Mouse (Mus musculus) heart, embryonic 14.5 days (tissue): Measurements from ENCODE around the gene Nedd4. TPM values are rescaled to one million over a fixed set of nuclear protein-coding genes. Genes with fewer than 3 reads are reported as not detected.

Experiments used
- ATAC-seq: fragments of 200-750 bp; cut with Nextera tagmentation; 2 replicates; pipeline ENCODE4 v1.8.0; 2017; ENCODE audit warnings: low read depth, moderate TSS enrichment; ENCODE audit not compliant: insufficient number of reproducible peaks, insufficient read depth, low FRiP score
- H3K27ac ChIP-seq, 2 experiments: fragments of 200-500 bp in 1 of 2; fragments of 300-500 bp in 1 of 2; sonication (generic) in 1 of 2; replicated peaks in 1 of 2; 2 replicates each; pipeline ENCODE4 v1.5.1; 2012 to 2014; ENCODE audit warnings: low read depth in 2 of 2, low read length in 2 of 2, control low read depth in 1 of 2, mild to moderate bottlenecking in 1 of 2, mixed read lengths in 1 of 2; ENCODE audit not compliant: control insufficient read depth in 1 of 2, insufficient read depth in 1 of 2
- H3K27me3 ChIP-seq: fragments of 300-500 bp; sonication (generic); 2 replicates; pipeline ENCODE4 v1.6.1; 2014; ENCODE audit warnings: mild to moderate bottlenecking, low read length, control low read depth; ENCODE audit not compliant: control insufficient read depth, insufficient read depth
- H3K36me3 ChIP-seq: fragments of 300-500 bp; sonication (generic); 2 replicates; pipeline ENCODE4 v1.6.1; 2014; ENCODE audit warnings: mild to moderate bottlenecking, control low read depth, low read length, mixed read lengths; ENCODE audit not compliant: control insufficient read depth, insufficient read depth
- H3K4me1 ChIP-seq, 2 experiments: fragments of 200-500 bp in 1 of 2; fragments of 300-500 bp in 1 of 2; sonication (generic) in 1 of 2; 2 replicates each; pipeline ENCODE4 v1.6.1; 2012 to 2014; ENCODE audit warnings: low read length in 2 of 2, control low read depth in 1 of 2, mixed read lengths in 1 of 2; ENCODE audit not compliant: control insufficient read depth in 2 of 2, insufficient read depth in 2 of 2
- H3K4me2 ChIP-seq: fragments of 300-500 bp; sonication (generic); 2 replicates; pipeline ENCODE4 v1.6.1; 2014; ENCODE audit warnings: mild to moderate bottlenecking, low read length
- H3K4me3 ChIP-seq, 2 experiments: fragments of 200-500 bp in 1 of 2; fragments of 300-500 bp in 1 of 2; sonication (generic) in 1 of 2; 2 replicates each; pipeline ENCODE4 v1.5.1; 2012 to 2014; ENCODE audit warnings: low read length in 2 of 2, mild to moderate bottlenecking in 2 of 2, control low read depth in 1 of 2, low read depth in 1 of 2, moderate library complexity in 1 of 2; ENCODE audit not compliant: control insufficient read depth in 1 of 2, insufficient read depth in 1 of 2
- H3K9ac ChIP-seq: fragments of 300-500 bp; sonication (generic); 2 replicates; pipeline ENCODE4 v1.6.1; 2014; ENCODE audit warnings: mild to moderate bottlenecking, low read length
- H3K9me3 ChIP-seq: fragments of 300-500 bp; sonication (generic); 2 replicates; pipeline ENCODE4 v1.6.1; 2016; ENCODE audit warnings: low read length, control low read depth; ENCODE audit not compliant: control insufficient read depth
- WGBS: fragments of 180-500 bp; shearing (Covaris S2); extraction: QIAGEN DNeasy Blood & Tissue Kit; methylation state at CpG from one replicate; pipeline ENCODE4 v1.1.7; 2014; 5-methylcytosine and 5-hydroxymethylcytosine counted together
- polyA plus RNA-seq: library from polyadenylated mRNA; unstranded; fragments of >200 nt; fragmentation: Nextera tagmentation; extraction: Ambion mirVana; gene quantifications from 2 replicates; pipeline ENCODE4 v1.2.1, GENCODE M21; 2014

Nedd4 gene
- polyA plus RNA-seq, 1 experiment from 2014 or later, result 612 TPM

DNA sequence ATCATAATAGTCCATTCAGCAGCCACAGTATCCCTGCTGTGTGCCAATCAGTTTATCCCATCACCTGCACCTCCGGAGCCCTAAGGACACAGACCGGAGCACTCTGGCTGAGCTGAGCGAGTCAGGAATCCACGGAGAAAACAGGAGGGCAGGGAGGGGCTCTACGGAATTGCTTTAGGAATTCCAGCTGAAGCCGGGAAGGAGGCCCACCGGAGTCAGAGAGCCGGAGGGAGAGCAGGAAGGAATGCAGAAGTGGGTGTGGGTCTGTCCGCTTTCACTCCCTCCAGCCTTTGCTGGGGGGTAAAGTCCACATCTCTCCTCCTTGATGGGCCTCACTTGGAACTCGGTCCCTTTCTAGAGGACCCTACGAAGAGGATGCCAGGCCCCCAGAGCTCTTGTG is 116.9 kb downstream of the Nedd4 start:
- Histone ChIP-seq H3K27ac (no peak overlapping the region), H3K4me2 (no peak overlapping the region), H3K9ac (no peak overlapping the region), H3K4me1 (peaks cover 28 to 31% of the 10 kb centered on the region in 2 experiments), H3K4me3 (no peak overlapping the region), H3K9me3 (no peaks in the 10 kb centered on the region), H3K36me3 (no peaks in the 10 kb centered on the region), H3K27me3 (no peaks in the 10 kb centered on the region)
- 27% methylated on average over 11 of the region's 11 CpGs for WGBS
- no peak for ATAC-seq

DNA sequence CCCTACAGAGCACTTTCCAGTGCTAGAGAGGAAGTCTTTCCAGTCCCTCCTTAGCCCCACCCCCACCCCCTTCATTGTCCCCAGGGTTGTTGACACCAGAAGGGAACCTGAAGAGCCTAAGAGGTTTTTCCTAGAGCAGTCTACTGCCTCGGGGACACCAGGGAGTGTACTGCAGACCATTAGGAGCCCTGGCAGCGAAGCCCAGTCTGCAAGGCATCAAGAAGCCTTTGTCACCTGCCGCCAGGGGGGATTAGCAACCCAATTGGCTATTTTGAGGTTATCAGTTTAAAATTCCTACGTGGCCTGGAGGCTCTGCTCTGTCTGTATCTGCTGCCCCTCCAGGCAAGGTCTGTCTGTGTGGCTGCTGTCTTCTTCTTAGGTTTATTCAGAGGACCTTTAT is 117.6 kb downstream of the Nedd4 start:
- H3K9ac ChIP-seq, result no peak overlapping the region
- no peaks in the 10 kb centered on the region for H3K27me3 ChIP-seq
- H3K27ac ChIP-seq, result peak overlapping the region; percentile 43 to 75
- H3K4me2 ChIP-seq, result peak overlapping the region; percentile 58
- H3K9me3 ChIP-seq, result no peaks in the 10 kb centered on the region
- ATAC-seq, result 0 out of 2 replicates have a peak, but pooled peaks have one; percentile 27
- H3K4me3 ChIP-seq, result peak overlapping the region in 1 of 2 experiments; percentile 12; a peak in 1 of 4 replicates
- no peaks in the 10 kb centered on the region for H3K36me3 ChIP-seq
- H3K4me1 ChIP-seq, result peaks cover 28 to 31% of the 10 kb centered on the region in 2 experiments
- WGBS, result 6% methylated on average over 4 of the region's 4 CpGs

DNA sequence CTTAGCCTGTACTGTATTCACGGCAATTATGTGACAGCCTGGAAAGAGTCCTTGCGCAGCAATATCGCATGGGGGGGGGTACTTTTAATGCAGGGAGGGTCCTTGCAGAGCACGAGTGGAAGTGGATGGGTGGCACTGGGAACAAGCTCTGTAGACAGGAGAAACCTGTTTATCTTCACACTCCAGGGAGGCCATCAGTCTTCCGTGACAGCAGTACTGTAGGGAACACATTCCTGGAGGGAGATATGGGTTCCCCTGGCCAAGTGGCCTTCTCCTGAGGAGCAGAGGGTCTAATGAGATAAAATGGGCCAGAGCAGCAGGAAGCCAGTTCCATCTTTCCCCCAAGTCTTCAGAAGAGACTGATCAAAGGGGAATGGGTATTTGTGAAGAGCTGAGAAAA is 118.5 kb downstream of the Nedd4 start:
- Histone ChIP-seq H3K9me3 (no peaks in the 10 kb centered on the region), H3K27ac (peak overlapping the region; percentile 43 to 75; a peak in 3 of 4 replicates), H3K4me1 (peaks cover 28 to 31% of the 10 kb centered on the region in 2 experiments), H3K36me3 (no peaks in the 10 kb centered on the region), H3K4me3 (peak overlapping the region; percentile 0 to 12; a peak in 3 of 4 replicates), H3K27me3 (no peaks in the 10 kb centered on the region), H3K4me2 (peak overlapping the region; percentile 58), H3K9ac (peak overlapping the region; percentile 25; the same call in 1 of the 2 replicates)
- no peak for ATAC-seq
- WGBS, result 5% methylated on average over 5 of the region's 5 CpGs

DNA sequence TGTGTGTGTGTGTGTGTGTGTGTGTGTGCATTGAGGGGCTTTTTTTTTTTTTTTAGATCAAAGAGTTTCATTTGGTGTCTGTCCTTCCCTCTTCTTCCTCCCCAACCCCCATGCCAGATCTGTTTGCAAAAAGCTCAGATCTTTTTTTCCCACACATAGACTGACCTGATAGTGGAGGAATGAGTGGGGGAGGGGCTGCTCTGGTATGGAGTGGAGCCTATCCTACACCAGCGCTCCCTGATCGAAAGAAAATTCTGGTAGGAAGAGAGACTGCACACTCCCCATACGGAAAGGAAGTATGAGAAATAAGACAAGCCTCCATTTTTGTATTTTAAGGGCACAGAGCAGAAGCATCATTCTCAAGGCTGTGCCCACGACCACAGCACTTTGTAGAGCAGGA is 119.3 kb downstream of the Nedd4 start:
- Histone ChIP-seq H3K4me1 (peaks cover 28 to 31% of the 10 kb centered on the region in 2 experiments), H3K4me3 (no peak overlapping the region), H3K36me3 (no peaks in the 10 kb centered on the region), H3K9me3 (no peaks in the 10 kb centered on the region), H3K4me2 (peak overlapping the region; percentile 42), H3K27ac (peak overlapping the region; percentile 4 to 38; a peak in 1 of 4 replicates), H3K27me3 (no peaks in the 10 kb centered on the region), H3K9ac (no peak overlapping the region)
- peak; percentile 33; the same call in 1 of the 2 replicates for ATAC-seq
- WGBS, result 3% methylated on average over 4 of the region's 4 CpGs

- no peak overlapping the region for H3K4me2 ChIP-seq
- no peak overlapping the region for H3K4me3 ChIP-seq
- no peak overlapping the region for H3K9ac ChIP-seq
- H3K9me3 ChIP-seq, result no peaks in the 10 kb centered on the region
- no peaks in the 10 kb centered on the region for H3K36me3 ChIP-seq
- no peak for ATAC-seq
- H3K27me3 ChIP-seq, result no peaks in the 10 kb centered on the region
- 22% methylated on average over 8 of the region's 8 CpGs for WGBS
- H3K27ac ChIP-seq, result no peak overlapping the region
- H3K4me1 ChIP-seq, result peaks cover 28 to 31% of the 10 kb centered on the region in 2 experiments
These were observed 120.0 kb downstream of the Nedd4 start for GRCm38 (mm10) chr9:72782121-72782520.

GRCm38 (mm10) chr9:72787732-72788131 is 125.6 kb downstream of the Nedd4 start:
- 91% methylated on average over 1 of the region's 1 CpGs for WGBS

DNA sequence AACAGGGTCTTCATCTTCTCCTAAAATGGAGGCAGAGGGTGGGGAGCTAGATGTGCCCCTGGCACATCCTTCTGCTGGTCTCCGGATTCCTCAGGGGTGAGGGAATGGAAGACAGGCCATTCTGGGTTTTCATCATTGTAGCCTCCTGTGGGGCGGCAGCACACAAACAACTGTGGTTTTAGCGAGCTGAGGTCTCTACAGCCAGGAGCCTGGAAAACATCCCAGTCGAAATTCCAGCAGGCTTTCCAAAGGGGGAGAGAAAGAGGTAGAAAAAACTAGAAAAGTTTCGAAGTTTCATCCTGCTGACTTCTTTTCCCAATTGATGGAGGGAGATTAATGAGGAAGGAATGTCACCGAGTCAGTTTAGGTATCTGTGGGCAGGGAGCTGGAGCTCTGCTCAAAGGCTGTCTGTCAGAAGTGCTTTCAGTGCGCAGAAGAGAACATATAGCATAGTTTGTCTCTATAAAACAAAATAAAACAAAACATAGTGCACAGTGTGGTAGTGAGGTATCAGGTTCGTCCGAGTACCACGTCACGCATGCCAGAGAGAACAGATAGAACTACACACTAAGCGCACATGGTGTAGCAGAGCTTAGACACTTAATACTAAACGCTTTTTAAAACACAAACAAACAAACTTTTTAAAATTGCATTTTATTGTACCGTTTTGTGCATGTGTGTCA is 128.5 kb downstream of the Nedd4 start:
- H3K9ac ChIP-seq, result no peak overlapping the region
- peak overlapping the region; percentile 45; the same call in 1 of the 2 replicates for H3K4me2 ChIP-seq
- no peak for ATAC-seq
- peaks cover 5 to 17% of the 10 kb centered on the region in 2 experiments for H3K4me1 ChIP-seq
- no peak overlapping the region for H3K27ac ChIP-seq
- no peaks in the 10 kb centered on the region for H3K27me3 ChIP-seq
- H3K9me3 ChIP-seq, result no peaks in the 10 kb centered on the region
- no peak overlapping the region for H3K4me3 ChIP-seq
- WGBS, result 43% methylated on average over 14 of the region's 14 CpGs
- H3K36me3 ChIP-seq, result no peaks in the 10 kb centered on the region

More at GRCm38 (mm10) chr9:72787732-72788131, 125.6 kb downstream of the Nedd4 start:
- H3K27me3 ChIP-seq, result no peaks in the 10 kb centered on the region
- no peaks in the 10 kb centered on the region for H3K9me3 ChIP-seq
- H3K9ac ChIP-seq, result no peak overlapping the region
- H3K27ac ChIP-seq, result no peak overlapping the region
- no peak for ATAC-seq
- no peak overlapping the region for H3K4me2 ChIP-seq
- H3K4me1 ChIP-seq, result peaks cover 5 to 17% of the 10 kb centered on the region in 2 experiments
- no peaks in the 10 kb centered on the region for H3K36me3 ChIP-seq
- no peak overlapping the region for H3K4me3 ChIP-seq
